Mouse (Mus musculus): ENCODE results near the gene 4930451I11Rik.

DNA sequence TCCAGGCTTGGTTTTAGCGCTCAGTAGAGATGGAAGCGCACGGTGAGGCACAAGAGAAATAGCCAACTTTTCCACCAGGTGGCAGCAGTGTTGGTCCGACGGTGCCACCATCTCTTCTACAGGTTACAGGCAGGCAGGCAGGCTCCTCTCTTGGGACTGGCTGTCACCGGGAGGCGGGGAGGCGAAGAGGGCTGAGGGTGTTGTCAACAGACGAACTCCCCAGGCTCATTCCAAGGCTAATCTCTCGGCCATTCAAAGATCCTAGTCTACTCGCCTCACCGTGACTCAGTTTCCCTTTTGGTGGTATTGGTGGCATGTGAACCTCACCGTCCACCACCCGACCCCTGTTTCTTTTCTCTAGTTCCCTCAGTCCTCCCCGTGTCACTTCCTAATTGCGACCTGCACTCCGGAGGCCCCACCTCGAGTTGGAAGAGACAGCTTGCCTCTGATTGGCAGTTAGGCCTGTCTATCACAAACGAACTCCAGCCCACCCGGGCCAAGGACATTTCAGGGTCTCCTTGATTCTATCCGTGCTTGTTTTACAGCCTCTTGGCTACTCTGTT, 678 bp upstream of the 4930451I11Rik start:
- TF ChIP-seq POLR2A (IDR thresholded peaks at IDR 0.05; ENCODE audit: borderline replicate concordance, control insufficient read depth, low read depth, low read length) (no peak), CTCF (IDR thresholded peaks at IDR 0.05; ENCODE audit: control insufficient read depth, insufficient read depth, low read length) (peak; percentile 87)

All from bone marrow, adult 2 months (tissue).